Mouse (Mus musculus) cortical plate, adult 2 months (tissue): Measurements from ENCODE around the gene Psap. TPM values are rescaled to one million over a fixed set of nuclear protein-coding genes. Genes with fewer than 3 reads are reported as not detected.

ENCODE experiments used
- H3K27ac ChIP-seq: fragments of 200-500 bp; 2 replicates; pipeline ENCODE4 v1.5.1; 2012; ENCODE audit warnings: low read length, control low read depth, inconsistent platforms; ENCODE audit not compliant: insufficient read depth
- H3K4me1 ChIP-seq: fragments of 200-500 bp; 2 replicates; pipeline ENCODE4 v1.6.1; 2011; ENCODE audit warnings: low read length; ENCODE audit not compliant: control insufficient read depth, insufficient read depth
- H3K4me3 ChIP-seq: fragments of 200-500 bp; 2 replicates; pipeline ENCODE4 v1.5.1; 2011; ENCODE audit warnings: mild to moderate bottlenecking, low read length, control low read depth; ENCODE audit not compliant: insufficient read depth
- CTCF ChIP-seq: fragments of 200-500 bp; IDR thresholded peaks from 2 replicates; pipeline ENCODE4 v1.5.1; 2011; ENCODE audit warnings: mild to moderate bottlenecking, control low read depth, low read length; ENCODE audit not compliant: insufficient read depth; ENCODE audit errors: extremely low read depth
- POLR2A ChIP-seq: fragments of 200-500 bp; IDR thresholded peaks from 2 replicates; pipeline ENCODE4 v1.6.1; 2011; ENCODE audit warnings: mild to moderate bottlenecking, low read length, control low read depth; ENCODE audit not compliant: insufficient read depth; ENCODE audit errors: extremely low read depth
- polyA plus RNA-seq: library from polyadenylated mRNA; depleted of rRNA; stranded (reverse); fragments of >200 nt; gene quantifications from 2 replicates; pipeline ENCODE4 v1.2.3, GENCODE M21; 2012

Psap gene
- polyA plus RNA-seq, 1 experiment: 1,956 TPM

GRCm38 (mm10) chr10:60263351-60263750 lies 14.1 kb upstream of the Psap start:
- no peaks in the 10 kb centered on the region for H3K4me1 ChIP-seq
- TF ChIP-seq POLR2A (no peak), CTCF (no peak)

GRCm38 (mm10) chr10:60265252-60265651 lies 12.2 kb upstream of the Psap start:
- Histone ChIP-seq H3K27ac (no peak overlapping the region), H3K4me1 (no peaks in the 10 kb centered on the region), H3K4me3 (no peak overlapping the region)
- no peak for TF ChIP-seq CTCF
- no peak for TF ChIP-seq POLR2A

More at GRCm38 (mm10) chr10:60263351-60263750, 14.1 kb upstream of the Psap start:
- no peak overlapping the region for H3K4me3 ChIP-seq
- H3K27ac ChIP-seq: no peak overlapping the region

GRCm38 (mm10) chr10:60266842-60267401 lies 10.5 kb upstream of the Psap start:
- Histone ChIP-seq H3K4me3 (no peak overlapping the region), H3K27ac (no peak overlapping the region), H3K4me1 (no peaks in the 10 kb centered on the region)
- TF ChIP-seq CTCF (no peak), POLR2A (no peak)

- Histone ChIP-seq H3K27ac (no peak overlapping the region), H3K4me3 (no peak overlapping the region), H3K4me1 (no peaks in the 10 kb centered on the region)
- TF ChIP-seq CTCF (no peak), POLR2A (no peak)
These were observed 8.7 kb upstream of the Psap start for GRCm38 (mm10) chr10:60268738-60269137.

GRCm38 (mm10) chr10:60269141-60270064 lies 8.0 kb upstream of the Psap start:
- H3K4me3 ChIP-seq: no peak overlapping the region
- no peak overlapping the region for H3K27ac ChIP-seq
- TF ChIP-seq CTCF: no peak
- H3K4me1 ChIP-seq: no peaks in the 10 kb centered on the region

- TF ChIP-seq CTCF (no peak), POLR2A (no peak)
- Histone ChIP-seq H3K4me3 (no peak overlapping the region), H3K27ac (no peak overlapping the region), H3K4me1 (no peaks in the 10 kb centered on the region)
These were observed 6.4 kb upstream of the Psap start for GRCm38 (mm10) chr10:60271015-60271414.

- Histone ChIP-seq H3K4me1 (no peaks in the 10 kb centered on the region), H3K4me3 (no peak overlapping the region)
- TF ChIP-seq POLR2A (no peak), CTCF (no peak)
These were observed 5.2 kb upstream of the Psap start for GRCm38 (mm10) chr10:60272241-60272640.

GRCm38 (mm10) chr10:60273382-60273781 lies 4.0 kb upstream of the Psap start:
- TF ChIP-seq CTCF (no peak), POLR2A (no peak)
- Histone ChIP-seq H3K4me3 (no peak overlapping the region), H3K27ac (no peak overlapping the region)

More at GRCm38 (mm10) chr10:60272241-60272640, 5.2 kb upstream of the Psap start:
- H3K27ac ChIP-seq: no peak overlapping the region

GRCm38 (mm10) chr10:60278006-60278399 lies 576 bp downstream of the Psap start:
- TF ChIP-seq POLR2A (no peak), CTCF (no peak)
- H3K27ac ChIP-seq: peak overlapping the region; percentile 97
- H3K4me1 ChIP-seq: peaks cover 17% of the 10 kb centered on the region

More at GRCm38 (mm10) chr10:60273382-60273781, 4.0 kb upstream of the Psap start:
- no peaks in the 10 kb centered on the region for H3K4me1 ChIP-seq

GRCm38 (mm10) chr10:60278786-60279185 lies 1.4 kb downstream of the Psap start:
- Histone ChIP-seq H3K27ac (no peak overlapping the region), H3K4me1 (peaks cover 19% of the 10 kb centered on the region), H3K4me3 (peak overlapping the region; percentile 90)
- TF ChIP-seq CTCF (no peak), POLR2A (no peak)

More at GRCm38 (mm10) chr10:60278006-60278399, 576 bp downstream of the Psap start:
- H3K4me3 ChIP-seq: peak overlapping the region; percentile 90
